In the genomic region with DNA sequence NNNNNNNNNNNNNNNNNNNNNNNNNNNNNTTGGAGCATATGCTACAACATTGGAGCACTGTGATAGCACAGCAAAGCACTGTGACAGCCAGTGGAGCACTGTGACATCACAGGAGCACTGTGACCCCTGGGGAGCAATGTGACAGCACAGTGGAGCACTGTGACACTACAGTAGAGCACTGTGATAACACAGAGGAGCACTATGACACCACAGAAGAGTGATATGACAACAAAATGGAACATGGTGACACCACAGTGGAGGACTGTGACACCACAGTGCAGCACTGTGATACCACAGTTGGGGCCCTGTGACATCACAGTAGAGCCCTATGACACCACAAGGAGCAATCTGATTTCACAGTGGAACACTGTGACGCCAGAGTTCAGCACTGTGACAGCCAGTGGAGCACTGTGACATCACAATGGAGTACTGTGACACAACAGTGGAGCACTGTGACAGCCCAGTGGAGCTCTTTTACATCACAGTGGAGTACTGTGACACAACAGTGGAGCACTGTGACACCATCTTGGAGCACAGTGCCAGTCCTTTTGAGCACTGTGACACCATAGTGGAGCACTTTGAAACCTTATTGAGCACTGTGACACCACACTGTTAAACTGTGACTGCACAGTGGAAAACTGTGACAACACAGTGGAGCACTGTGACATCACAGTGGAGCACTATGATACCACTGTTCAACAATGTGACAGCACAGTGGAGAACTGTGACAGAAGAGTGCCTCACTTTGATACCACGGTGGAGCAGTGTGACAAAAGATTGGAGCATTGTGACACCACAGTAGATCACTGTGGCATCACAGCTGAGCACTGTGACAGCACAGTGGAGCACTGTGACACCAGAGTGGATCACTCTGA, we compare ENCODE assay signal across 8 mouse cellular contexts.
DNase-seq lines count a peak whose midpoint lies in the region; ATAC-seq lines count a peak whose summit lies in the region.

No protein-coding gene starts in this region.

- DNase-seq in kidney, postnatal 10 days, result peak; percentile 3
- no peak for DNase-seq in kidney, postnatal 36 days
- no peak for DNase-seq in adrenal gland, postnatal 36 days
- no peak for DNase-seq in frontal cortex, postnatal 25 days (ENCODE audit: low spot score in 2 of 2)
- DNase-seq in frontal cortex, adult 2 months (ENCODE audit: extremely low spot score in 1 of 2, low spot score in 1 of 2), result no peak

- peak; percentile 66; the same call in 1 of the 2 replicates for ATAC-seq in erythroblast, adult 5-6 weeks (replicated peaks; ENCODE audit: low FRiP score, poor library complexity, severe bottlenecking)
- peak; percentile 24 to 50; a peak in 3 of 4 replicates for ATAC-seq in hematopoietic stem cell, adult 5-6 weeks (replicated peaks in 1 of 2; ENCODE audit: insufficient read depth in 1 of 2, low FRiP score in 2 of 2, low TSS enrichment in 1 of 2, low read depth in 1 of 2, poor library complexity in 2 of 2, severe bottlenecking in 2 of 2)
- peak; percentile 43 for ATAC-seq in megakaryocyte progenitor cell, adult 5-6 weeks (replicated peaks; ENCODE audit: poor library complexity)
